Mouse (Mus musculus): Measurements from ENCODE around the gene Incenp. TPM values are rescaled to one million over a fixed set of nuclear protein-coding genes. Genes with fewer than 3 reads are reported as not detected.

Incenp gene
- 18.8 TPM for polyA plus RNA-seq (2014; fragmentation: Illumina TruSeq; extraction: RNeasy Lipid Tissue Mini Kit (QIAGEN cat#74804); ENCODE audit: low read depth, low replicate concordance)

GRCm38 (mm10) chr19:9899072-9899779 lies at the start of gene Incenp:
TSS of gene Incenp (minus strand) at chr19:9899551.

GRCm38 (mm10) chr19:9847262-9847661 lies 52.1 kb downstream of the Incenp start, which contains the start of gene Scgb2a2:
TSS of gene Scgb2a2 (plus strand) at chr19:9847562.

Other genes starting within 250 kb of the Incenp start
- gene Scgb2a2, start 52.0 kb downstream of the Incenp start, polyA plus RNA-seq (2014; fragmentation: Illumina TruSeq; extraction: RNeasy Lipid Tissue Mini Kit (QIAGEN cat#74804); ENCODE audit: low read depth, low replicate concordance): not detected
- 276 TPM for gene Fth1, start 81.0 kb upstream of the Incenp start, polyA plus RNA-seq (2014; fragmentation: Illumina TruSeq; extraction: RNeasy Lipid Tissue Mini Kit (QIAGEN cat#74804); ENCODE audit: low read depth, low replicate concordance)
- gene Best1, start 102.1 kb upstream of the Incenp start, polyA plus RNA-seq (2014; fragmentation: Illumina TruSeq; extraction: RNeasy Lipid Tissue Mini Kit (QIAGEN cat#74804); ENCODE audit: low read depth, low replicate concordance): 87.4 TPM
- gene Rab3il1, start 102.1 kb upstream of the Incenp start, polyA plus RNA-seq (2014; fragmentation: Illumina TruSeq; extraction: RNeasy Lipid Tissue Mini Kit (QIAGEN cat#74804); ENCODE audit: low read depth, low replicate concordance): 65.0 TPM
- gene Fads3, start 142.0 kb upstream of the Incenp start, polyA plus RNA-seq (2014; fragmentation: Illumina TruSeq; extraction: RNeasy Lipid Tissue Mini Kit (QIAGEN cat#74804); ENCODE audit: low read depth, low replicate concordance): 0.48 TPM
- gene Fads2, start 202.2 kb upstream of the Incenp start, polyA plus RNA-seq (2014; fragmentation: Illumina TruSeq; extraction: RNeasy Lipid Tissue Mini Kit (QIAGEN cat#74804); ENCODE audit: low read depth, low replicate concordance): 23.2 TPM

All from testis, adult 10 weeks (tissue).